Mouse (Mus musculus) kidney, postnatal 25 days (tissue): ENCODE measurements around the gene 4932429P05Rik.

Experiments
- DNase-seq, 2 experiments: peaks; one replicate each; pipeline ENCODE4 v3.0.0; 2021; ENCODE audit warnings: mixed read lengths in 2 of 2

The 4932429P05Rik gene

GRCm38 (mm10) chrX:89751968-89752367, at the start of gene 4932429P05Rik:
Gene 4932429P05Rik (plus strand): TSS chrX:89752268.
- no peak for DNase-seq
